Mouse (Mus musculus) cerebral cortex, adult 2 months (tissue): Measurements from ENCODE around the gene Tctn1.

Source experiments
- WGBS: fragments of 180-500 bp; shearing (Covaris S2); methylation state at CpG from one replicate; pipeline ENCODE4 v1.1.7; 2018; 5-methylcytosine and 5-hydroxymethylcytosine counted together

Gene Tctn1

GRCm38 (mm10) chr5:122263933-122264905 lies at the start of gene Tctn1:
Tctn1 (minus strand) TSS chr5:122264460.
- 1% methylated on average over 49 of the region's 49 CpGs for WGBS

- 79% methylated on average over 17 of the region's 17 CpGs for WGBS
These were observed 48.9 kb upstream of the Tctn1 start for GRCm38 (mm10) chr5:122312942-122313684.

GRCm38 (mm10) chr5:122312346-122312745 lies 48.1 kb upstream of the Tctn1 start:
- WGBS, result 73% methylated on average over 4 of the region's 4 CpGs

GRCm38 (mm10) chr5:122311692-122312091 lies 47.4 kb upstream of the Tctn1 start:
- WGBS, result 64% methylated on average over 7 of the region's 7 CpGs

GRCm38 (mm10) chr5:122310699-122311098 lies 46.4 kb upstream of the Tctn1 start:
- 88% methylated on average over 8 of the region's 8 CpGs for WGBS

GRCm38 (mm10) chr5:122306536-122306935 lies 42.3 kb upstream of the Tctn1 start:
- 82% methylated on average over 3 of the region's 3 CpGs for WGBS

- WGBS, result 89% methylated on average over 7 of the region's 7 CpGs
These were observed 41.2 kb upstream of the Tctn1 start for GRCm38 (mm10) chr5:122305472-122305871.

DNA sequence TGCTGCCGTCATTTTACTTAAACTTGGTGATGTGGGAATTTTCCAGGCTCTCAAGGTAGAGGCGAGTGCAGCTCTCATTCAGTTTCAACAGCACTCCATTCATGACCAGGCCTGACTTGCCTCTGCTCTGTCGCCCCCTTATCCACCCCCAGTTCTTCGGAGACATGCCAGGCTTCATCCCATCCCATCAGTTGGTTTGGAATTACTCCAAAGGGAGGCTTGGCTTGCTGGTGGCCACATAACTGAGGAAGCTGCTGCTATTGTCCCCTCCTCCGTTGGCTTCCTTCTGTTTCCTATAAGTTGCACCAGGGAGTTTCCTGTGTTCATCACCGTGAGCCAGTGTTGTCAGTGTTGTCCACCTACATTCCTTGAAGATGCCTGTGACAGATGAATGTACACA lies 40.3 kb upstream of the Tctn1 start:
- WGBS, result 22% methylated on average over 6 of the region's 6 CpGs

GRCm38 (mm10) chr5:122303937-122304336 lies 39.7 kb upstream of the Tctn1 start:
- WGBS, result 42% methylated on average over 7 of the region's 7 CpGs

DNA sequence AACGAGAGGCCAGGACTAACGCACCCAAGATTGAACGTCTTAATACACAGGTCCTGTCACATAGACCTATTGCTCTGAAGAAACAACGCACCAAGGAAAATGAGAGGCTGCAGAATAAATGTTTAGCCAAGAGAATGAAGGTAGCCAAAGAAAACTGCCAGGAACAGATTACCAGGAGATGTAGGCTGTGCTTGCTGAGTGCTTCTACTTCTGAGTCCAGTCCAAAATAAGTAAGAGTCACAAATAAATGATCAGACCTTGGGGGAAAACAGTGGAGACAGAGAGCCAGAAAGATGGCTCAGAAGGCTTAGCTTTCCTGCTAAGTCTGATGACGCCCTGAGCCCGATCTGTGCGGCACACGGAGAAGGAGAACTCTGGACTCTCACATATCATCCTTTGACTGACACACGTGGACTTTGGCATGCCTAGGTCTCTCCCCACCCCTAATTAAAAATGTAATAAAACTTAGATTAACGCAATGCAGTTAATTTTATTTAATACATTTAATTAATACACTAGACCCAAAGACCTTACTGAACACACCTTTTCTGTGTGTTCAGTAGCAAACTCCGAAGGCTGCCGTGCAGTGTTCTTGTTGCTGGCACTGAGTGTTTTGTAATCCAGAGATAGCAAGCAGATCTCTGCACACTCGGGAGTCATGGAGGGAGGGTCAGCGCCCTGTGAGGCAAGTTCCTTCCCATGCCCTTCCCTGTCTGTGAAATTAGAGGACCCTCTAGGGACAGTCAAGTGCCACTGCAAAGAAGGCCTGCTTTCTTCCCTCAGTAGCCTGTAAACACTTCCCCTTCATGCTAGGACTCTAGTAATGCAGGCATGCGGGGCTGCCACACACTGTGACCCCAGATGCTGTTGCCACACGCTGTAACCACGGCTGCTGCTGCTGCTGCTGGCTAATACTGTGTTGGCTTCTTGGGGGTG lies 38.8 kb upstream of the Tctn1 start:
- 63% methylated on average over 17 of the region's 17 CpGs for WGBS

GRCm38 (mm10) chr5:122300071-122300518 lies 35.8 kb upstream of the Tctn1 start:
- 48% methylated on average over 6 of the region's 6 CpGs for WGBS

DNA sequence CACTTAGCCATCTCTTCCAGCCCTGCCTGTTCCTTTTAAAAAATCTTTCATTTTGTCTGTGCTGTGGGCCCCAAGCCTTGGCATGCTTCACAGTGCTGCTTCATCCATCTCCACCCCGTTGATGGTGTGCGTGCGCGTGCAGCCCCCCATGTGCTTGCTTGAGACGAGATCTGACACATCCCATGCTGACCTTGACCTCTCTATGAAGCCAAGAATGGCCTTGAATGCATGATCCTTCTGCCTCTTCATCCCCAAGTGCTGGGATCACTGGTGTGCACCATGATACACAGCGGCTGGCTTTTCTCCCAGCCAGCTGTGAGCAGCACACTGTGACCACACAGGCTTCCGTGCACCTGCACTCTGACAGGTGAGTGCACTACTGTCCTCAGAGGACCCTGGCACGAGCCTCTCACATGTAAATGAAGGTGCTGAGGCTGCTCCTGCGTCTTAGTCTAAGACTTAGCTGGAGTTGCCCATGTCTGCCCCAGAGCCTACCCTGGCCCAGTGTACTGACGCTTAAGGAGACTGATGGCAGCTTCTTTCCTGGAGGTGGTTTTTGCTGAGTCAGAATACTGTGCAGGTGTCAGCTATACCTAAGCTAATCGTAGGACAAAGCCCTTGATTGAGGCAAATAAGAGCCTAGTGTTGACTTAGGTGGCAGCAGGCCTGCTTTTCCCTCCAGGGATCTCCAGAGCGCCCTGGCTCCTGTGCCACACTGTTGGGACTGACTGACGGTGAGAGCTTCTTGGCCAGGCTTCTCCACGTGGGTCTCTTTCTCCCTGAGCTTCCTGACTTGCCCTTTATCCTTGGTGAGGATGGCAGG lies 31.1 kb upstream of the Tctn1 start:
- 73% methylated on average over 14 of the region's 14 CpGs for WGBS

DNA sequence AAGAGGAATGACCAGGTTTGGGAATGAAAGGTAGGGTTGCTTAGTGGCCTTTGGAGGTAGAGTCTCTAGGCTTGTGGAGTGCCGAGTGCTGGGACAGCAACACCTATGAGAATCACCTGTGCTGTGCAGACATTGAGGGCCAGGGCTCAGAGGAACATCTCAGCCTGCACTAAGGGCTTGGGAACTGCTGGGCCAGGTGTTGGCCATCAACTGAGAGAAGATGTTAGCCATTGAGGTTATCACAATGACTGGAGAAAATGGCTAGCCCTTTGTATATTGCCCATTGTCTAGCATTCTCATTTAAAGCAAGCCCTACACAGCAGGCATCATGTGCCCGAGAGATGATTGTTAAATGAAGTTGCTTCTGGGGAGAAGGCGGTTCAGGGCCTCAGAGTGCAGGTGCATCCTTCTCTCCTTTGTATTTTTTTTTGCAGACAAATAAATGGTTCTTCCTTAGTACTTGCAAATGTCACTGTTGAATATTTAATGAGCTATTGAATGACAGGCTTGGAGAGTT lies 30.0 kb upstream of the Tctn1 start:
- 73% methylated on average over 3 of the region's 3 CpGs for WGBS

DNA sequence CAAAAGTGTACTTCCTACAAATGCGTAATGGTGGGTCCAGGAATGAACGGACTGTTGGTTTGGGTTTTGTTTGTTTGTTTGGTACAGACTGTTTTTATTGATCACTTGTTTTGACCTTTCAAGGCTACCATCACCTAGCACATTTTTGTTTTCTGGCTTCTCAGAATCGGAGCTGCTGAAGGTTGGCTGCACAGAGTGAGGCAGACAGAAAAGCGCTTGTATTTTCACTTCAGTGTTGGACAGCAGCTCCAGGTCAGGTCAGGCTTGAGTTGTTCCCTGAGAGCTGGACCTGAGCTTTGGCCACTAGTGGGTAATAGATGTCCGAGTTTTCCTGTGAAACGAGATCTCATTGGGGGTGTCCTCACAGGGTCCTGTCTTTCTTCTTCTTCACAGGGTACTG lies 28.9 kb upstream of the Tctn1 start:
- 76% methylated on average over 6 of the region's 6 CpGs for WGBS

DNA sequence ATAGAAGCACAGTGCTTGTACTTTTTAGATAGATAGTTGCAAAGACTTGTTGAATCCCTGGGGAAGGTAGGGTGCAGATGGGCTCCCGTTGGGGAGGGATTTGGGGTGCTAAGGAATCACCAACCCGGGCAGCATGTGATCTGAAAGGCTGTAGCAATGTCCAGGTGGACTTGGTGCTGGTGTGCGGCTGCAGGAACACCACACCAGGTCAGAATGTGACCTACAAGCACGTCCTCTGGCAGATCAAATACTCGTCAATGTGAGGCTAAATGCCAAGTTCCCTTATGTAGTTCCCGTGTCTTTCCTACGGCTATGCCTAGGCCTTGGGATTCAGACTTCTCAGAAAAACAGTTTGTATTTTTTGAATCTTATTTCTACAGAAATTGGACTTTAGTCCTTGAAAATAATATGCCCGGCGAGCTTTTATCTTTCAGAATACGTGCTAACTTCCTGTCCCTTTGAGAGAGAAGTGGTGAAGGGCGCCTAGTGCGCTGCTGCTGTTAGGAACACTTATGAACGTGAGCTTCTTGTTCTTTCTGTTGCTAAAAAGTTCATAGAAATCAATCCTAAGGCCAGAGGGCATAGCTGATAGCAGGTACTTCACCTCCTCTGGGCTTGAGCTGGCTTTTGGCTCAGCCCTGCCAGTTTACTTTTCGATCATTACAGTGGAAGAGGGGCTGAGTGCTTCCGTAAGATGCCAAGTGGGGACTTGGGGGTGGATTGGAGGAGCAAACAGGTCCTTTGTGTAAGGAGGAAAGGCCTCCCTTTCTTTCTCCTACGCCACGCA lies 27.5 kb upstream of the Tctn1 start:
- 74% methylated on average over 17 of the region's 17 CpGs for WGBS

- 66% methylated on average over 6 of the region's 6 CpGs for WGBS
These were observed 26.9 kb upstream of the Tctn1 start for GRCm38 (mm10) chr5:122291149-122291548.

GRCm38 (mm10) chr5:122288147-122288811 lies 24.0 kb upstream of the Tctn1 start:
- 47% methylated on average over 4 of the region's 4 CpGs for WGBS

DNA sequence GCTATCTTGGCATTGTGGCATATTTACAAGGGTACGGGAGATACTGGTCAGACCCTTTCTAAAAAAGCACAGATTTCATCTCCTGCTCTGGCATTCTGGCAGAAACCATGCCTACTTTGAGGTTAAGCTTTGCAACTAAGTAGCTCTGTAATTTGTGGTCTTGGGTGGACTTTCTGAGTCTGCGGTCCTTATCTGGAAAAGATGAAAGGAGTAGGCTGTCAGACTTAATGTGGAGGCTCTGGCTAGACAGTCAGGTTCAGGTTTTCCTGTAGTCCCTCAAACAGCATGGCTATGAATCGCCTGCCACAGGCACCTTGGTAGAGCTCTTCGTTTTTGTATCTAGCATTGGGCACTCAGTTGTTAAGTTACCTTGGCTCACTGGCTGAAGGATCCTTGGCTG lies 22.8 kb upstream of the Tctn1 start:
- WGBS, result 89% methylated on average over 4 of the region's 4 CpGs

GRCm38 (mm10) chr5:122286191-122286590 lies 21.9 kb upstream of the Tctn1 start:
- WGBS, result 79% methylated on average over 10 of the region's 10 CpGs
